ENCODE assay signal across 1 mouse cellular context in the genomic region with DNA sequence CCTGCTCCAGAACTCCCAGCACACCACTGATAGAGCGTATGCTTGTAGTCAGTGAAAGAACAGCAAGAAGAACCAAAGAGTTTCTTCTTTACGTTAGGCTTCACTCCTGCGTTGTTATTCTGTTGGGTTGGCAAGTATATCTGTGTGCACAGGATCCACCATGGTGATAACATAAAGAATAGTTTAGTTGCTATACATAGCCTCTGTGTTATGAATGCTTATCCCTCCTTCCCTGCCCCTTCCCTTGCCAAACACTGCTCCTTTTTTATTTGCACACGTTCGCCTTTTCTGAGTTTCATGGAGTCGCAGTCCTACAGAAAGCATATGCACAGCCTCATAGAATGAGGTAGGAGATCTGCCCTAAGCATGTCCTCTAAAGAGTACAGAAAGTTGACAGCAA.
TF ChIP-seq lines count a peak whose summit lies in the region.

No protein-coding gene starts in this region.

TF ChIP-seq in MEL, 35 proteins besides CTCF, POLR2A, EP300 and RAD21:
- TF ChIP-seq RCOR1 (IDR thresholded peaks at IDR 0.05; ENCODE audit: low read depth, low read length) (no peak), KAT2A (conservative IDR thresholded peaks at IDR 0.05; ENCODE audit: low read depth, low read length) (no peak), MAFK (IDR thresholded peaks at IDR 0.05; ENCODE audit: borderline replicate concordance, low read depth, low read length) (no peak), MXI1 (IDR thresholded peaks at IDR 0.05; ENCODE audit: low read depth, low read length) (0 out of 2 replicates have a peak, but pooled peaks have one; percentile 35), BHLHE40 (IDR thresholded peaks at IDR 0.05; ENCODE audit: borderline replicate concordance, low read depth, low read length) (no peak), E2F4 (IDR thresholded peaks at IDR 0.05; ENCODE audit: borderline replicate concordance, low read depth, low read length) (no peak), SIN3A (IDR thresholded peaks at IDR 0.05; ENCODE audit: low read length) (peak; percentile 46), TAL1 (IDR thresholded peaks at IDR 0.05; ENCODE audit: low read length) (no peak)
TF ChIP-seq in MEL: peak in this region for 2.
